Mouse (Mus musculus) common myeloid progenitor, adult 5-6 weeks (primary cell): ENCODE results near the gene Csmd2. TPM values are rescaled to one million over a fixed set of nuclear protein-coding genes. Genes with fewer than 3 reads are reported as not detected.

ENCODE experiments used
- ATAC-seq: replicated peaks from 2 replicates; pipeline ENCODE4 v1.8.0; 2016; ENCODE audit warnings: low read depth, mild to moderate bottlenecking, moderate TSS enrichment, inconsistent platforms; ENCODE audit not compliant: poor library complexity, severe bottlenecking
- total RNA-seq: library from RNA; stranded (forward); fragments of 200-1000, 187-1606 nt; gene quantifications from 2 replicates; pipeline ENCODE4 v1.2.3, GENCODE M21; 2017

Csmd2 gene
- total RNA-seq, 1 experiment from 2014 or later: not detected

- no peak for ATAC-seq
Observed at GRCm38 (mm10) chr4:128396616-128397015, 409.0 kb downstream of the Csmd2 start.

DNA sequence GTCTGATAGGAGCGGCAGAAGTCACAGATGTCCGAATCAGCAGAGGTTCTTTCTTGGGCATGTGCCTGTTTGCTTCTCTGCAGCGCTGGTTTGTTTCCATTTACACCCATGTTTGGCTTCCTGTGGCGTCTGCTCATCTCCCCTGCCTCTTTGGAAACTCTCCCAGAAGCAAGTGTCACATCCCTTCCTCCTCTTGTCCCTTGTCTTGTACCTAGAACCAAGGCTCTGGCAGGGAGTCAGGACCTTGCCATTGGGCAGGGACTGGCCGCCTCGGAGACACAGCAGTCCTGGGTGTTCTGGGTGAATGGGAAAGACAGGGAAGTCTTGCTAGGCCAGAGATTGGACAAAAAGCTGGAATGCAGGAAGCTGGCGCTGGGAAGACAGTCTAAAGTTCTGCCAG is 410.1 kb downstream of the Csmd2 start:
- no peak for ATAC-seq

DNA sequence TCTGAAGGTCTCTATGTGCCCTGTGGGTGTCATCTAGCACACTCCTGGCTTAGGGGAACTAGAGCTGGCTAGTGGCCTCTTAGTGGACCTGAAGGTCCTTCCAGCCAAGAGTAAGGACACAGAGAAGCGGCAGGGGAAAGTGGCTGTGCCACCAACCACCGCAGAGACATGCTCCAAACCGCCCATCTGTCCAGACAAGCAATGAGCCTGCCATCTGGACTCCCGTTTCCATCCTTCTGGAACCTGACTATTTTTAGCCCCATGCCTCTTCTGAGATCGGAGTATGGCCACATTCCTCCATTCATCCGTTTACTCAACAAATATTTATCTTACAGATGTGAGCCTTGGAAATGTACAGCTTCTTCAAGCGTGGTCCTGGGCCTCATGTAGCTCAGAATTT is 411.3 kb downstream of the Csmd2 start:
- ATAC-seq: no peak

DNA sequence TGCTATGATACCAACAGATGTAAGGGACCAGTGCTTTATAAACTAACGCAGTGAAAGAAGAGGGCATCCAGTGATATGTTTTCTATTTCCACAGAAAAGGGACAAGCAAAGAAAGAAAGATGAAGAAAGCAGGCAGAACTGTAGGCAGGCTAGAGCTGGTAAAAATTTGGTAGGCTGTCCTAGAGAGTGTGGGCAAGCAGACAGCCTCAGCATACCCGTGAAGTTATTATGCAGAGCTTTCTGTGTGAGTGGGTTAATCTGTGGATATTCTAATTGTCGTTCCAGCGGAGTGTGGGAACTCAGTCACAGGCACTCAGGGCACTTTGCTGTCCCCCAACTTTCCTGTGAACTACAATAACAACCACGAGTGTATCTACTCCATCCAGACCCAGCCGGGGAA is 412.4 kb downstream of the Csmd2 start:
- ATAC-seq: no peak

DNA sequence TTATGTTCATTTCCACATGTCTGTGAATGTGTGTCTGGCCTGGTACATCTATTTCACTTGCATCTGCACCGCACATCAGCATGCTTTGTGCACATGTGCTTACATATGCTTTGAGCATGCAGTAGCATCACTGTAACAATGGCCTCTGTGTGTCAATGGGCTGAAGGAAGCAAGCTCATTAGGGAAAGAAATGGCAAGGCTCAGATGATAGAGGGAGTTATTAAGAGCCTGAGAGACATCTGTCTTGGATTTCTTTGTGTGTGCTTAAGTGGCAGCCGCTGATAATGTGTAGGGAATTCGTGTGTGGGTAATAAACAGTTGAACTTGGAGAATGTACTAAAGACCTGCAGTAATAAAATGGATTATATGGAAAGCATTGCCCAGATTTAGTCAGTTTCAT is 413.9 kb downstream of the Csmd2 start:
- no peak for ATAC-seq

DNA sequence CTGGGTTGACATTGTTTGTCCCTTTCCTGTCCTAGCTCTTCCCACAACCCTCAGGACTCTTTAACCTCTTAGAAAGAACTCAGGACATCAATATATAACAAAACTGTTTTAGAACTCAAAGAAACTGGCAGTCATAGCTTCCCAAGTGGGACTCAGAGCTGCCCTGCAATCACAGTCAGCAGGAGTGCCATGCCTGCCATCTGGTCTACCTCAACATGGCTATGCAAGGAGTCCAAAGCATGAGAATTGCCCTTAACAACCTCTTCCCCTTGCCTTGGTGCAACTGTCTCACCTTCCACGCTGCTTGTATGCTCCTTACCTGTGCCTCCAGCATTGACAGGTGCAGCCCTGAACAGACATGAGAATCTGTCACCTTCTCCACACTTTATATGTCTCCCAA is 415.0 kb downstream of the Csmd2 start:
- no peak for ATAC-seq

DNA sequence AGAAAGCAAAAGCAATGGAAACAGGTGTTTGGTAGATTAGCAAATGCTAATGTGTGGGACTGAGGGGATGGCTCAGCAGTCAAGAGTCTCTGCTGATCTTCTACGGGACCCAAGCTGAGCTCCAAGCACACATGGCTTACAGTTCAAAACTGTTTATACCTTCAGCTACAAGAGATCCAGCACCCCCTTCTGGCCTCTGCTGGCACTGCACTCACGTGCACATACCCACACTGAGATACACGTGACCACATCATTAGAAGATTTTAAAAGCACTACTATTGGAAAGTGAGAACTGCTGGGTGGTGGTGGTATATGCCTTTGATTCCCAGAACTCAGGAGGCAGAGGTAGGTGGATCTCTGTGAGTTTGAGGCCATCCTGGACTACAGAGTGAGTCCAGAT is 417.9 kb downstream of the Csmd2 start:
- ATAC-seq: no peak

DNA sequence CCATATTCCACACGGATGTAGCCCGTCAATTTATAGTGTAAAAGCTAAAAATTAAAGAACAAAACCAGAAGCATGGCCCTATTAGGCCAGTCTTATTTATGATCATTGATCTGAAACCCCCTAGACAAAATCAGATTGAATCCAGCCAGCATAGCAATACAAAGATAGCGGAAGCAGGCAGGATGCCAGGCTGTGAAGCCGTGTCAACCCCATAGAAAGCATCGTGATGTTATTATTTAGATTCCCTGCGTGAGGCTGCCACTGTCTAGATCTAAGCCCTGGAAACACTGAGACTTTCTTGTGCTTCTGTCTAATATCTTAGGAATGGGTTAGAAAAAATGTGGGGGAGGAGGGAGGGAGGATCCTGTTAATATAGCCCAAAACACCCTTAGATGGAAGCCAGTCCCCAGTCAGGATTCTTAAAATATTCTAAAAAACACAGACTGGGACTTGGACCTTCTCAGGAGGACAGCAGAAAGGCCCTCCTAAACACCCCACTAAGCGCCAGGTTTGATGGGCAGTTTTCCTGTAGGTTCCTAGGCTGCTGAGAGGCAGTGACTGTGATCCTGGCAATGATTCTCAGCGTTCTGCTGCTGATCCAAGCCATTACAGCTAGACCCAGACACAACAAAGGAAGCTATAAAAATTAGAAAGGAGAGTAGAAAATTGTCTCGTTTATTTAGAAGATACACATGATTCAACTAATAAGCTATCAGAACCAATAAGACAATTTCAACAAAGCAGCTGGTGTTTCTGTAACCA is 419.6 kb downstream of the Csmd2 start:
- ATAC-seq: no peak

- ATAC-seq: no peak
Observed at GRCm38 (mm10) chr4:128411941-128412630, 424.4 kb downstream of the Csmd2 start.

DNA sequence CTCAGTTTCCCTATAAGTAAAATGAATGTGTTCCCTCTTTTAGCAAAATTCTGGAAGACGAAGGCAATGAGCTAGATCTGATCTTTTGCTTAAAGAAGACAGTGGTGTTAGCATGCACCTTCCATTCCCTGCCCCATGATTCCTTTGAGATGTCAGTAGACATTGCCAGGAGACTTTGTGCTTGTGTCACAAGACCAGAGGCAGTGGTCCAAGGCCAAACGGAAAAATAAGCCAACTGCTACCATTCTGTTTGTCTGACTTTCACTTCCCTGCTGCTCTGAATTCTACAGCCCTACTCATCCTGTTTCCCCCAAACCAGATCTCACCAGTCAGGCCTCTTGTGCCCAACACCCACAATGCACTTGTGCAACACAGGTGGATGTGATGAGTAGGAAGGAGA is 427.1 kb downstream of the Csmd2 start:
- no peak for ATAC-seq

DNA sequence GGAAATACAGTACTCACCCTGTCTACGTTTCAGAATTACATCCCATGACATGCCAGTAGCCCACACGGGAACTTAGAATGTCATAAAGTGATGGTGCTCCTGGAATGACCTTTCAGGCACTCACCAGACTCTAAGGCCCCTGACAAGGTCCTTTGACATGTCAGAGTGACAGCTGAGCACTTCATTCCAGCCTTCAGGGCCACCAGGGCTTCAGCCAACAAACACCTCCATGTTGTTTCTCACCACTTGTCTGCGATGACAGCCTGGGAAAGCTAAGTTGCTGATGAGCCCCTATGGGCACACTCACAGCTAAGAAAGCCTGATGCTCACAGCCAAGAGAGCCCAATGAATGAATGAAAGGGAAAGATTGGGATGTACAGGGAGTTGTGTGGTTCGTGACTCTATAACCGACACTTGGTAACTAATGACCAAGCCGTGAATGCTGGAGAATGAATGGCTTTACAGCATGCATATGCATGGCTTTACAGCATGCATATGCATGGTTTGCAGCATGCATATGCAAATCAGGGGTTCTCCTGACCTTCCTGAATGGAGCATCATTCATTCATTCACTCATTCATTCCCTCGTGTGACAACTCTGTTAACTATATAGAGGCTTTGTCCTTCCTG is 432.4 kb downstream of the Csmd2 start:
- ATAC-seq: no peak

GRCm38 (mm10) chr4:128422486-128422885 is 434.8 kb downstream of the Csmd2 start:
- no peak for ATAC-seq

GRCm38 (mm10) chr4:128425339-128425738 is 437.7 kb downstream of the Csmd2 start:
- no peak for ATAC-seq

DNA sequence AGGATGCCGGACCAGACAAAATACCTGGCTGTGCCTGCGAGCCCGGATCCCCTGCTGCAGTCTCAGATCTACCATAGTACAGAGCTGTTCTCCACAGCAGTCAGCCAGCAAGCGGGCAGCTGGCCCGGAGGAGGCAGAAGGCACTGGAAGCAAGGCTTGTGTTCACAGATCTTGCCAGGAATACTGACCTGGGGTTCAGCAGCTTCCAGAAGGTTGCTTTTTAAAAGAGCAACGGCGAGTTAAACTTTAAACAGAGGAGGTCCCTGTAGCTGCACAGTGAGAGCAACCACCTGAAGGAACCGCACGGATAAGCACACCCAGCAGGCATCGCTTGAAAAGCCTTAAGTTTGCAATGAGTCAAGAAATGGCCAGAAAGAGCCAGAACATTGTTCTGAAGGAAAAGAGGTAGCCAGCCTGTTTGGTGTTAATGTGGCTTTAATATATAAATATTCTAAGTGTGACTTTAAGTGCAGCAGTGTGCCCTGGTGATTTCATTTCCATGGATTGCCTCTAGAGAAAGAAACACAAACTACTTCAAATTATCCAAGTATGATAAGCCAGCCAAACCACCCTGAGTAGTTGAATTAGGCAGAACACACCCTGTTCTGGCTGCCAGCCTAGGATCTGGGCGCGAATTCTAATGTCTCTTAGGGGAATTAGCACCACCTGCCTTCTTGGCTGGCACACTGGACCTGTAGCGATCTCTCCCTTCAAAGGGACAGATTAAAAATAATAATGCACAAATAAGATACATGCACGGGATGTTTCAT is 439.8 kb downstream of the Csmd2 start:
- no peak for ATAC-seq

- ATAC-seq: no peak
Observed at GRCm38 (mm10) chr4:128428303-128429107, 440.8 kb downstream of the Csmd2 start.

DNA sequence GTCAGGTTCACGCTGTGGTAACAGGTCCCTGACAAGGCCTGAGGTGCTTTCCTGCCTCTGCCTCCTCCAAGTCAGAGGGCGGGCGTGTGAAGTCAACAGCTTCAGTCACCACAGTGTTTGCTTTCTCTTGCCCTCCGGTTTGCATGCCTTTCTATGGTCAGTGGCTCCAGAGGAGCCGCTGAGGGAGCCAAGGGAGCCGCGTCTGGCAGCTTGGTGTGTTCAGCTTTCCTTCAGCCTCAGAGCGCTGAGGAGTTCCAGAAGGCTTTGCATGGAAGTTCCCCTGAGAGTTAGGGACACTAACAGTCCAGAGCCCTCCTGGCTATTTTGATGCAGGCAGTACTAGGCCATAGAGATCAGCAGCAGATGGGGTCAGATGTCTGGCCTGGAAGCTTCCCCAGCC is 441.9 kb downstream of the Csmd2 start:
- no peak for ATAC-seq

DNA sequence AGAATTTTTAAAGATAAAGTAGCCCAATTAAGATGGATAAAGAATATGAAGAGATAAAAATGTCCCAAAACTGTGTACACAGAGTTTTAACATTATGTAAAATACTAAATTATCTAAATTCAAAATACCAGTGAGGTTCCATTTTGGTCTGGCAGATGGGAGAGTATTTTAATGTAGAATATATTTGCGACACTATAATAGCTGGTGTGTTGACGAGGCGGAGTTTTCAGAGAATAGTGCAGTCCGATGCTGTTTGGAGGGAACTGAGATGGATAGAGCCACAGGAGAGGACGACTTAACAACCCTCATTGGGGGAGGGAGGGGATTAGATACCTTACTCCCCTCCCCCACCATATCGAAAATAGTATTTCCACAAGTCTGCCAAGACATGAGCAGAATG is 452.9 kb downstream of the Csmd2 start:
- ATAC-seq: no peak

- no peak for ATAC-seq
Observed at GRCm38 (mm10) chr4:128441228-128441627, 453.6 kb downstream of the Csmd2 start.

DNA sequence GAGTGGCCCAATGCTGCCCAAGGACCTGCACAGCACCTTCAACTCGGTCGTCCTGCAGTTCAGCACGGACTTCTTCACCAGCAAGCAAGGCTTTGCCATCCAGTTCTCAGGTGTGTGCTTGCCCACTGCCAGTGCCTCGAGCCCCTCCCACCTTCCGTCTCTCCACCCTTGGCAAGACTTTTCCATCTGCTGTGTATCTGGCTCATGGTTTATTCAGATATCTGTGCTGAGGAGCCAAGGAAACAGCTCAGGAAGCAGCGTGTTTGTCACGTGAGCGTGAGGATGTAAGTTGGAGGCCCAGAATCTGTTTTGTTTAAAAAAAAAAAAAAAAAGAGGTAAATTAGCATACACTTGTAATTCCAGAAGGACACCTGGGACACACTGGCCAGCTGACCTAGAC is 455.1 kb downstream of the Csmd2 start:
- ATAC-seq: no peak
